ENCODE assay signal across 9 mouse cellular contexts in the genomic region with DNA sequence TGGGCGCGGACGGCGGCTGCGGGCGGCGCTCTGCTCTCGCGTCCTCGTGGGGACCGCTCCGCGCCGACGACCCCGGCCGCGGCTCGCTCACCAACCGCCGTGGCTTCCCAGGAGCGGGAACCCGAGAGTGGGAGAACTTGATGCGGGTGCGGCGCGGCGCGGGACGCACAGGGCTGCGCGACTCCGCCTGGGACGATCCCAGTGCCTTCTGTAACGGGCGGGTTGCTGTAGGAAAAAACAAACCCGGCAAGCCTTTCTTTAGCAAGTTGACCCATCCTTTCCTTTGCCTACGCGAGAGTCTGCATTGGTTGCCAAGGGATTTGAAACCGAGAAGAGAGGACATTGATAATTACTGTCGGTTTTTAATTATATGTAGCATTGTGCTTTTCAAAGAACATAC. TPM values are rescaled to one million over a fixed set of nuclear protein-coding genes. Genes with fewer than 3 reads are reported as not detected.
DNase-seq lines count a peak whose midpoint lies in the region; ATAC-seq and TF ChIP-seq lines count a peak whose summit lies in the region.
"Had no signal": no experiment of that assay in that cellular context is flagged by ENCODE, and none has a peak within 500 bp of the region (broad histone marks: within the 10 kb centered on the region; RNA-seq: fewer than 3 reads in every experiment).

No protein-coding gene starts in this region.

- in situ Hi-C loops in CH12.LX (cut with MboI; ENCODE audit: low pct_ligation_motif_present, low pct_unique_long_range_greater_than_20kb, low sequenced_read_pairs): loop anchor here (5.0 kb wide), 1 partner anchor 33 kb away; no protein-coding TSS in a partner anchor

- intact Hi-C loops in heart, postnatal 14 days (cut with DNase I): no loop called here

- peak overlapping the region; percentile 82 for H3K4me2 ChIP-seq in heart, embryonic 12.5 days
- H3K4me2 ChIP-seq in CH12.LX (ENCODE audit: insufficient read depth, low read depth, poor library complexity, severe bottlenecking): 0 out of 2 replicates have a peak overlapping the region, but pooled peaks have one; percentile 91
- peak overlapping the region; percentile 63 for H3K4me2 ChIP-seq in embryonic facial prominence, embryonic 15.5 days (replicated peaks)
- H3K4me2 ChIP-seq in limb, embryonic 14.5 days (replicated peaks; ENCODE audit: low read depth, low read length, severe bottlenecking): peak overlapping the region; percentile 57

- peaks cover 4% of the 10 kb centered on the region for H3K4me1 ChIP-seq in heart, embryonic 12.5 days (replicated peaks)
- H3K4me1 ChIP-seq in CH12.LX (ENCODE audit: control insufficient read depth in 1 of 2, insufficient read depth in 2 of 2): peaks cover 3 to 22% of the 10 kb centered on the region in 2 experiments
- peaks cover 7% of the 10 kb centered on the region for H3K4me1 ChIP-seq in embryonic facial prominence, embryonic 15.5 days
- peaks cover 7% of the 10 kb centered on the region; the same call in 1 of the 2 replicates for H3K4me1 ChIP-seq in limb, embryonic 14.5 days (ENCODE audit: control insufficient read depth, insufficient read depth, low read length)

- no peaks in the 10 kb centered on the region for H3K9me3 ChIP-seq in heart, embryonic 12.5 days (replicated peaks)
- no peaks in the 10 kb centered on the region for H3K9me3 ChIP-seq in CH12.LX (replicated peaks; ENCODE audit: low read length)
- no peaks in the 10 kb centered on the region for H3K9me3 ChIP-seq in embryonic facial prominence, embryonic 15.5 days (replicated peaks)
- no peaks in the 10 kb centered on the region for H3K9me3 ChIP-seq in limb, embryonic 14.5 days (ENCODE audit: control insufficient read depth, low read length)

- ATAC-seq in heart, embryonic 12.5 days (ENCODE audit: insufficient number of reproducible peaks, low FRiP score): no peak; the same call in 1 of the 2 replicates
- ATAC-seq in embryonic facial prominence, embryonic 15.5 days (ENCODE audit: insufficient number of reproducible peaks, low FRiP score, low TSS enrichment, low read depth): peak; percentile 51; the same call in 1 of the 2 replicates
- ATAC-seq in limb, embryonic 14.5 days (ENCODE audit: low FRiP score, low read depth): peak; percentile 49

- peaks cover 16% of the 10 kb centered on the region for H3K79me2 ChIP-seq in CH12.LX (replicated peaks; ENCODE audit: control insufficient read depth, extremely low read depth, insufficient read depth, poor library complexity, severe bottlenecking)

- peak overlapping the region; percentile 90 for H3K9ac ChIP-seq in heart, embryonic 12.5 days
- peak overlapping the region; percentile 94 for H3K9ac ChIP-seq in CH12.LX (ENCODE audit: insufficient read depth, low read depth)
- peak overlapping the region; percentile 88 for H3K9ac ChIP-seq in embryonic facial prominence, embryonic 15.5 days
- H3K9ac ChIP-seq in limb, embryonic 14.5 days (ENCODE audit: low read depth, low read length, severe bottlenecking): peak overlapping the region; percentile 94

- TF ChIP-seq POLR2A in CH12.LX (IDR thresholded peaks at IDR 0.05; ENCODE audit: low read depth, low read length): no peak
- TF ChIP-seq POLR2A in limb, embryonic 14.5 days (IDR thresholded peaks at IDR 0.05; ENCODE audit: borderline replicate concordance, extremely low read depth, insufficient read depth, insufficient read length): no peak

- TF ChIP-seq CTCF in CH12.LX (conservative IDR thresholded peaks at IDR 0.05 in 1 of 2, IDR thresholded peaks at IDR 0.05 in 1 of 2; ENCODE audit: low read depth in 2 of 2, low read length in 2 of 2): no peak

- H3K36me3 ChIP-seq in heart, embryonic 12.5 days: peaks cover 31% of the 10 kb centered on the region
- peaks cover 26 to 34% of the 10 kb centered on the region in 2 experiments for H3K36me3 ChIP-seq in CH12.LX (replicated peaks in 1 of 2; ENCODE audit: control insufficient read depth in 1 of 2, insufficient read depth in 1 of 2, low read length in 1 of 2)
- H3K36me3 ChIP-seq in embryonic facial prominence, embryonic 15.5 days: peaks cover 26% of the 10 kb centered on the region
- H3K36me3 ChIP-seq in limb, embryonic 14.5 days (ENCODE audit: control insufficient read depth, insufficient read depth, low read length): peaks cover 21% of the 10 kb centered on the region

- dilution Hi-C loops in CH12.LX (cut with MboI; ENCODE audit: extremely low pct_ligation_motif_present, extremely low pct_unique_long_range_greater_than_20kb, low sequenced_read_pairs): no loop called here

- DNase-seq in heart, postnatal 14 days: no peak
- peak; percentile 33 for DNase-seq in CH12.LX (ENCODE audit: extremely low read depth)
- no peak for DNase-seq in limb, embryonic 14.5 days (ENCODE audit: low spot score)
- no peak for DNase-seq in c-Kit-positive CD71-positive TER-119-positive erythroid progenitor cells, embryonic 14.5 days (ENCODE audit: low spot score)
- no peak for DNase-seq in urinary bladder, adult 2 months (ENCODE audit: low spot score)
- no peak for DNase-seq in adrenal gland, postnatal 36 days

- peak overlapping the region; percentile 84 for H3K4me3 ChIP-seq in heart, embryonic 12.5 days
- H3K4me3 ChIP-seq in CH12.LX (replicated peaks in 1 of 3; ENCODE audit: low read depth in 2 of 3, low read length in 2 of 3, poor library complexity in 1 of 3): peak overlapping the region; percentile 80 to 98 (median 89)
- H3K4me3 ChIP-seq in embryonic facial prominence, embryonic 15.5 days (replicated peaks): peak overlapping the region; percentile 87
- H3K4me3 ChIP-seq in limb, embryonic 14.5 days (replicated peaks; ENCODE audit: low read length): peak overlapping the region; percentile 86

- peak overlapping the region; percentile 77 for H3K27ac ChIP-seq in heart, embryonic 12.5 days (ENCODE audit: poor library complexity, severe bottlenecking)
- H3K27ac ChIP-seq in CH12.LX (ENCODE audit: insufficient read depth, low read depth): peak overlapping the region; percentile 81
- peak overlapping the region; percentile 95 for H3K27ac ChIP-seq in embryonic facial prominence, embryonic 15.5 days (replicated peaks)
- H3K27ac ChIP-seq in limb, embryonic 14.5 days (replicated peaks; ENCODE audit: low read depth, low read length): peak overlapping the region; percentile 92

- no peak for TF ChIP-seq RAD21 in CH12.LX (IDR thresholded peaks at IDR 0.05; ENCODE audit: low read depth, low read length)

- no peak for TF ChIP-seq EP300 in CH12.LX (IDR thresholded peaks at IDR 0.05; ENCODE audit: low read length)

- WGBS in heart, embryonic 12.5 days: under 1% methylated on average over 41 of the region's 41 CpGs
- under 1% methylated on average over 41 of the region's 41 CpGs for WGBS in embryonic facial prominence, embryonic 15.5 days
- WGBS in limb, embryonic 14.5 days: under 1% methylated on average over 39 of the region's 41 CpGs

- no peaks in the 10 kb centered on the region for H3K27me3 ChIP-seq in heart, embryonic 12.5 days (replicated peaks)
- H3K27me3 ChIP-seq in CH12.LX (replicated peaks): no peaks in the 10 kb centered on the region
- no peaks in the 10 kb centered on the region for H3K27me3 ChIP-seq in embryonic facial prominence, embryonic 15.5 days
- H3K27me3 ChIP-seq in limb, embryonic 14.5 days (ENCODE audit: control insufficient read depth, insufficient read depth, low read length): no peaks in the 10 kb centered on the region

TF ChIP-seq in CH12.LX, 34 proteins besides CTCF, POLR2A, EP300 and RAD21 (continues in another document):
- TF ChIP-seq POLR2AphosphoS2 (IDR thresholded peaks at IDR 0.05; ENCODE audit: low read depth, low read length) (no peak), GABPA (IDR thresholded peaks at IDR 0.05; ENCODE audit: insufficient replicate concordance, low read depth, low read length) (no peak), SIN3A (IDR thresholded peaks at IDR 0.05; ENCODE audit: low read length) (no peak), ZMIZ1 (IDR thresholded peaks at IDR 0.05; ENCODE audit: low read depth, low read length) (no peak), NELFE (IDR thresholded peaks at IDR 0.05; ENCODE audit: low read depth, low read length) (no peak), HCFC1 (IDR thresholded peaks at IDR 0.05; ENCODE audit: low read depth, low read length) (no peak), JUND (conservative IDR thresholded peaks at IDR 0.05; ENCODE audit: low read depth, low read length) (no peak), ELF1 (IDR thresholded peaks at IDR 0.05; ENCODE audit: low read depth, low read length) (no peak)

RNA-seq across cellular contexts. Expression of a gene that starts 0.5 kb away (rescaled TPM):
- polyA plus RNA-seq in heart, embryonic 12.5 days (2016; fragmentation: Nextera tagmentation; extraction: Ambion mirVana): 14.7 and 18.9 TPM in 2 replicates
- 10 to 100 TPM; 10.8 to 11.5 TPM for total RNA-seq in heart, postnatal 14 days (2021)
- total RNA-seq in CH12.LX (2012; rRNA removed): 5.8 and 5.9 TPM in 2 replicates
- total RNA-seq in CH12.LX (2014; rRNA removed): 5.0 and 6.7 TPM in 2 replicates
- polyA plus RNA-seq in CH12.LX (2012; ENCODE audit: insufficient read length, low read depth): 16.8 and 17.6 TPM in 2 replicates
- polyA plus RNA-seq in embryonic facial prominence, embryonic 15.5 days (2015; fragmentation: Nextera tagmentation; extraction: Ambion mirVana): 28.1 and 28.2 TPM in 2 replicates
- 22.4 and 24.6 TPM in 2 replicates for polyA plus RNA-seq in limb, embryonic 14.5 days (2012; rRNA removed)
- 28.9 and 33.0 TPM in 2 replicates for polyA plus RNA-seq in limb, embryonic 14.5 days (2014; fragmentation: Nextera tagmentation; extraction: Ambion mirVana)
- polyA plus RNA-seq in urinary bladder, adult 2 months (2012; rRNA removed): 14.6 and 18.3 TPM in 2 replicates
- 10 to 100 TPM; 10.3 to 11.9 TPM for total RNA-seq in adrenal gland, postnatal 36 days (2021)

RNA-seq across cellular contexts. Expression of a gene that starts 37.4 kb away (rescaled TPM):
- 80.2 and 83.1 TPM in 2 replicates for polyA plus RNA-seq in heart, embryonic 12.5 days (2016; fragmentation: Nextera tagmentation; extraction: Ambion mirVana)
- 10 to 100 TPM; 31.5 to 37.6 TPM for total RNA-seq in heart, postnatal 14 days (2021)
- 51.1 and 54.8 TPM in 2 replicates for total RNA-seq in CH12.LX (2012; rRNA removed)
- 73.5 and 81.7 TPM in 2 replicates for total RNA-seq in CH12.LX (2014; rRNA removed)
- 62.1 and 64.4 TPM in 2 replicates for polyA plus RNA-seq in CH12.LX (2012; ENCODE audit: insufficient read length, low read depth)
- 55.5 and 56.6 TPM in 2 replicates for polyA plus RNA-seq in embryonic facial prominence, embryonic 15.5 days (2015; fragmentation: Nextera tagmentation; extraction: Ambion mirVana)
- polyA plus RNA-seq in limb, embryonic 14.5 days (2012; rRNA removed): 39.1 and 41.3 TPM in 2 replicates
- polyA plus RNA-seq in limb, embryonic 14.5 days (2014; fragmentation: Nextera tagmentation; extraction: Ambion mirVana): 49.0 and 49.9 TPM in 2 replicates
- 89.9 and 91.2 TPM in 2 replicates for polyA plus RNA-seq in urinary bladder, adult 2 months (2012; rRNA removed)
- total RNA-seq in adrenal gland, postnatal 36 days (2021): 10 to 100 TPM; 14.6 to 17.0 TPM
- total RNA-seq: neutrophil, adult 5-6 weeks had no signal

RNA-seq across cellular contexts. Expression of a gene that starts 50.6 kb away (rescaled TPM):
- polyA plus RNA-seq in heart, embryonic 12.5 days (2016; fragmentation: Nextera tagmentation; extraction: Ambion mirVana): 20.9 and 22.3 TPM in 2 replicates
- 1 to 10 TPM; 2.9 to 4.3 TPM for total RNA-seq in heart, postnatal 14 days (2021)
- 41.3 and 45.9 TPM in 2 replicates for total RNA-seq in CH12.LX (2012; rRNA removed)
- 72.6 and 78.8 TPM in 2 replicates for total RNA-seq in CH12.LX (2014; rRNA removed)
- polyA plus RNA-seq in CH12.LX (2012; ENCODE audit: insufficient read length, low read depth): 50.7 and 51.7 TPM in 2 replicates
- 30.3 and 30.5 TPM in 2 replicates for polyA plus RNA-seq in embryonic facial prominence, embryonic 15.5 days (2015; fragmentation: Nextera tagmentation; extraction: Ambion mirVana)
- 27.4 and 32.5 TPM in 2 replicates for polyA plus RNA-seq in limb, embryonic 14.5 days (2012; rRNA removed)
- 33.5 and 34.1 TPM in 2 replicates for polyA plus RNA-seq in limb, embryonic 14.5 days (2014; fragmentation: Nextera tagmentation; extraction: Ambion mirVana)
- polyA plus RNA-seq in urinary bladder, adult 2 months (2012; rRNA removed): 9.0 and 10.8 TPM in 2 replicates
- total RNA-seq in adrenal gland, postnatal 36 days (2021): 1 to 10 TPM; 5.6 to 5.8 TPM
